Mouse (Mus musculus): ENCODE data around the gene Pex26. TPM values are rescaled to one million over a fixed set of nuclear protein-coding genes. Genes with fewer than 3 reads are reported as not detected.

The Pex26 gene
- total and polyA plus RNA-seq, 3 experiments, result 6.9 to 9.9 TPM; not detected in 1

GRCm38 (mm10) chr6:121226744-121227143 lies 43.3 kb downstream of the Pex26 start:
- Histone ChIP-seq H3K79me2 (ENCODE audit: control insufficient read depth, insufficient read depth, low read length, poor library complexity) (no peaks in the 10 kb centered on the region), H3K4me3 (ENCODE audit: control insufficient read depth in 1 of 2, insufficient read depth in 1 of 2, low read depth in 2 of 2, low read length in 2 of 2) (no peak overlapping the region), H3K27me3 (ENCODE audit: control insufficient read depth in 1 of 2, insufficient read depth in 2 of 2, low read length in 2 of 2) (no peaks in the 10 kb centered on the region), H3K4me1 (ENCODE audit: control insufficient read depth in 1 of 2, insufficient read depth in 2 of 2, low read length in 2 of 2) (peaks cover 8 to 32% of the 10 kb centered on the region in 2 experiments), H3K36me3 (ENCODE audit: control insufficient read depth in 1 of 2, insufficient read depth in 2 of 2, low read length in 2 of 2) (peaks cover 0 to 25% of the 10 kb centered on the region in 2 experiments; a peak in 2 of 4 replicates), H3K9ac (ENCODE audit: control insufficient read depth, low read depth, low read length, poor library complexity, severe bottlenecking) (no peak overlapping the region), H3K27ac (ENCODE audit: control insufficient read depth, low read depth, low read length) (no peak overlapping the region), H3K9me3 (replicated peaks; ENCODE audit: insufficient read depth, low read length) (no peaks in the 10 kb centered on the region)
- no peak for TF ChIP-seq NRF1 (IDR thresholded peaks at IDR 0.05; ENCODE audit: insufficient read depth, low read depth, low read length, poor library complexity, severe bottlenecking)
- TF ChIP-seq BHLHE40 (IDR thresholded peaks at IDR 0.05; ENCODE audit: borderline replicate concordance, low read depth, low read length), result no peak
- no peak for TF ChIP-seq ZC3H11A (IDR thresholded peaks at IDR 0.05; ENCODE audit: low read depth, low read length)
- no peak for TF ChIP-seq GATA1 (IDR thresholded peaks at IDR 0.05; ENCODE audit: low read depth, low read length)
- TF ChIP-seq JUND (IDR thresholded peaks at IDR 0.05; ENCODE audit: low read depth, low read length), result no peak
- no peak for TF ChIP-seq ELF1 (IDR thresholded peaks at IDR 0.05; ENCODE audit: low read depth, low read length)
- no peak for TF ChIP-seq ZMIZ1 (IDR thresholded peaks at IDR 0.05; ENCODE audit: low read depth, low read length)
- TF ChIP-seq MYC (IDR thresholded peaks at IDR 0.05; ENCODE audit: low read depth, low read length), result no peak
- TF ChIP-seq TCF12 (IDR thresholded peaks at IDR 0.05; ENCODE audit: low read depth, low read length), result no peak
- no peak for TF ChIP-seq MEF2A (IDR thresholded peaks at IDR 0.05; ENCODE audit: extremely low read depth, insufficient replicate concordance, low read depth, low read length, poor library complexity, severe bottlenecking)
- no peak for TF ChIP-seq CHD2 (IDR thresholded peaks at IDR 0.05; ENCODE audit: low read length)
- no peak for DNase-seq (ENCODE audit: low read depth, low spot score)

- Histone ChIP-seq H3K4me1 (ENCODE audit: control insufficient read depth in 1 of 2, insufficient read depth in 2 of 2, low read length in 2 of 2) (peaks cover 8 to 32% of the 10 kb centered on the region in 2 experiments), H3K4me3 (ENCODE audit: control insufficient read depth in 1 of 2, insufficient read depth in 1 of 2, low read depth in 2 of 2, low read length in 2 of 2) (no peak overlapping the region), H3K9ac (ENCODE audit: control insufficient read depth, low read depth, low read length, poor library complexity, severe bottlenecking) (no peak overlapping the region), H3K27ac (ENCODE audit: control insufficient read depth, low read depth, low read length) (no peak overlapping the region), H3K36me3 (ENCODE audit: control insufficient read depth in 1 of 2, insufficient read depth in 2 of 2, low read length in 2 of 2) (peaks cover 0 to 25% of the 10 kb centered on the region in 2 experiments; a peak in 2 of 4 replicates), H3K27me3 (ENCODE audit: control insufficient read depth in 1 of 2, insufficient read depth in 2 of 2, low read length in 2 of 2) (no peaks in the 10 kb centered on the region), H3K79me2 (ENCODE audit: control insufficient read depth, insufficient read depth, low read length, poor library complexity) (no peaks in the 10 kb centered on the region), H3K9me3 (replicated peaks; ENCODE audit: insufficient read depth, low read length) (no peaks in the 10 kb centered on the region)
- no peak for DNase-seq (ENCODE audit: low read depth, low spot score)
- no peak for TF ChIP-seq SMC3 (IDR thresholded peaks at IDR 0.05; ENCODE audit: low read depth, low read length)
- no peak for TF ChIP-seq EP300 (IDR thresholded peaks at IDR 0.05; ENCODE audit: low read depth in 1 of 2, low read length in 2 of 2)
- TF ChIP-seq SIN3A (IDR thresholded peaks at IDR 0.05; ENCODE audit: low read length), result no peak
- no peak for TF ChIP-seq MAFK (IDR thresholded peaks at IDR 0.05; ENCODE audit: borderline replicate concordance, low read depth, low read length)
- TF ChIP-seq E2F4 (IDR thresholded peaks at IDR 0.05; ENCODE audit: borderline replicate concordance, low read depth, low read length), result no peak
- 0 out of 2 replicates have a peak, but pooled peaks have one; percentile 17 for TF ChIP-seq TCF12 (IDR thresholded peaks at IDR 0.05; ENCODE audit: low read depth, low read length)
Measured at GRCm38 (mm10) chr6:121228421-121228820, 45.0 kb downstream of the Pex26 start.

Data from MEL (cell line).